9 mouse cellular contexts compared by ENCODE assay signal in genomic region chr12:11370056-11370455, GRCm38 (mm10).
DNase-seq lines count a peak whose midpoint lies in the region; ATAC-seq and TF ChIP-seq lines count a peak whose summit lies in the region.
"Had no signal": no experiment of that assay in that cellular context is flagged by ENCODE, and none has a peak within 500 bp of the region (broad histone marks: within the 10 kb centered on the region; RNA-seq: fewer than 3 reads in every experiment).

No protein-coding gene starts in this region.

- H3K9ac ChIP-seq in lung, embryonic 15.5 days = no peak overlapping the region
- no peak overlapping the region for H3K9ac ChIP-seq in intestine, postnatal 0 days (ENCODE audit: low read depth, low read length)
- H3K9ac ChIP-seq: liver, postnatal 0 days had no signal

- H3K4me1 ChIP-seq in lung, embryonic 15.5 days = no peaks in the 10 kb centered on the region
- no peaks in the 10 kb centered on the region for H3K4me1 ChIP-seq in intestine, postnatal 0 days (replicated peaks; ENCODE audit: control insufficient read depth, insufficient read depth, low read length)

- no peaks in the 10 kb centered on the region for H3K36me3 ChIP-seq in lung, embryonic 15.5 days
- no peaks in the 10 kb centered on the region for H3K36me3 ChIP-seq in intestine, postnatal 0 days (ENCODE audit: control insufficient read depth, insufficient read depth)

- H3K4me2 ChIP-seq in lung, embryonic 15.5 days = no peak overlapping the region
- H3K4me2 ChIP-seq in intestine, postnatal 0 days (replicated peaks; ENCODE audit: low read depth) = no peak overlapping the region

- peak; percentile 62 for DNase-seq in adrenal gland, adult 2 months
- no peak for DNase-seq in adrenal gland, adult 18-20 months (ENCODE audit: low spot score in 2 of 2)
- DNase-seq in 3T3-L1 (ENCODE audit: low read depth, low spot score) (peak; percentile 91), liver (no peak)
- peak; percentile 64 to 86 for DNase-seq in frontal cortex, postnatal 36 days (ENCODE audit: low spot score in 2 of 2)
- DNase-seq in spleen, postnatal 4 days (ENCODE audit: low spot score in 2 of 2) = no peak
- DNase-seq: liver, postnatal 0 days had no signal

- WGBS in lung, embryonic 15.5 days = 28% methylated on average over 4 of the region's 4 CpGs
- WGBS in intestine, postnatal 0 days = 63% methylated on average over 4 of the region's 4 CpGs

- no peaks in the 10 kb centered on the region for H3K9me3 ChIP-seq in lung, embryonic 15.5 days
- no peaks in the 10 kb centered on the region for H3K9me3 ChIP-seq in intestine, postnatal 0 days (ENCODE audit: control insufficient read depth)

- no peak for TF ChIP-seq CTCF in intestine, postnatal 0 days (IDR thresholded peaks at IDR 0.05; ENCODE audit: low read depth)

- H3K4me3 ChIP-seq in lung, embryonic 15.5 days = no peak overlapping the region
- H3K4me3 ChIP-seq in intestine, postnatal 0 days (ENCODE audit: low read depth, low read length) = no peak overlapping the region

- H3K27ac ChIP-seq in lung, embryonic 15.5 days = no peak overlapping the region
- no peak overlapping the region for H3K27ac ChIP-seq in intestine, postnatal 0 days (ENCODE audit: low read depth, low read length)

- no peaks in the 10 kb centered on the region for H3K27me3 ChIP-seq in lung, embryonic 15.5 days
- H3K27me3 ChIP-seq in intestine, postnatal 0 days (replicated peaks; ENCODE audit: control insufficient read depth, insufficient read depth, low read length) = no peaks in the 10 kb centered on the region

- peak; percentile 68; the same call in 1 of the 2 replicates for ATAC-seq in lung, embryonic 15.5 days (ENCODE audit: borderline replicate concordance, extremely low read depth, low FRiP score, low TSS enrichment)
- ATAC-seq in intestine, postnatal 0 days = no peak
- ATAC-seq: liver, postnatal 0 days had no signal

Comparison
In these comparisons a context has a peak if more than half of its experiments do, and no peak if none do; other contexts are left out.
1. DNase-seq: peak in adrenal gland, adult 2 months (single experiment), 3T3-L1 (single experiment) and frontal cortex, postnatal 36 days (2 of 2); none in adrenal gland, adult 18-20 months (0 of 2), spleen, postnatal 4 days (0 of 2) and liver (single experiment).